Mouse (Mus musculus): ENCODE data around the gene Tchp. TPM values are rescaled to one million over a fixed set of nuclear protein-coding genes. Genes with fewer than 3 reads are reported as not detected.

Gene Tchp
- polyA plus RNA-seq, 1 experiment from 2014 or later: 5.8 TPM

DNA sequence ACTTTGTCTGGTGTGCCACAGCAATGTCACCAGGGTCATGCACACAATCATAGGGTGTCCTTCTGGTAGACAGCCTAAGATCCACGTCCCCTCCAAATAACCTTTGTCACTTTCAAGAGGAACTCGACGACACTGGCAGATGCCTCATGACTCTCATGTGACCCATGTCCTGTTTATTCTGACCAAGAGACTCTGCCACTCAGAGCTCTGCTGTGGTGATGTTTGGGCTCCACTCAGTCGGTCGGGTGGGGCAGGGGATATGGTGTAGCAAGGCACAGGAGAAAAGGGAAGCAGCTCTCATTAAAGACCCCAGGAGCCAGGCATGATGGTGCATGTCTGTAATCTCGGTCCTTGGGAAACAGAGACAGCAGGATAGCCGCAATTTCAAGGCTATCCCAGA, 8.5 kb upstream of the Tchp start:
- DNase-seq (ENCODE audit: low spot score) (no peak), ATAC-seq (ENCODE audit: low FRiP score, low TSS enrichment) (no peak)
- Histone ChIP-seq H3K4me1 (replicated peaks; ENCODE audit: control insufficient read depth, insufficient read depth) (no peaks in the 10 kb centered on the region), H3K27me3 (ENCODE audit: control insufficient read depth, insufficient read depth, low read length) (no peaks in the 10 kb centered on the region), H3K9me3 (ENCODE audit: control insufficient read depth, low read length) (no peaks in the 10 kb centered on the region), H3K4me2 (replicated peaks; ENCODE audit: low read depth) (no peak overlapping the region), H3K36me3 (ENCODE audit: control insufficient read depth, insufficient read depth, low read length) (no peaks in the 10 kb centered on the region), H3K9ac (ENCODE audit: low read length) (no peak overlapping the region), H3K27ac (replicated peaks) (no peak overlapping the region), H3K4me3 (ENCODE audit: low read depth, low read length) (no peak overlapping the region)
- TF ChIP-seq CTCF (IDR thresholded peaks at IDR 0.05; ENCODE audit: low read depth) (no peak), EP300 (optimal IDR thresholded peaks at IDR 0.05) (no peak)
- 51% methylated on average over 7 of the region's 7 CpGs for WGBS

DNA sequence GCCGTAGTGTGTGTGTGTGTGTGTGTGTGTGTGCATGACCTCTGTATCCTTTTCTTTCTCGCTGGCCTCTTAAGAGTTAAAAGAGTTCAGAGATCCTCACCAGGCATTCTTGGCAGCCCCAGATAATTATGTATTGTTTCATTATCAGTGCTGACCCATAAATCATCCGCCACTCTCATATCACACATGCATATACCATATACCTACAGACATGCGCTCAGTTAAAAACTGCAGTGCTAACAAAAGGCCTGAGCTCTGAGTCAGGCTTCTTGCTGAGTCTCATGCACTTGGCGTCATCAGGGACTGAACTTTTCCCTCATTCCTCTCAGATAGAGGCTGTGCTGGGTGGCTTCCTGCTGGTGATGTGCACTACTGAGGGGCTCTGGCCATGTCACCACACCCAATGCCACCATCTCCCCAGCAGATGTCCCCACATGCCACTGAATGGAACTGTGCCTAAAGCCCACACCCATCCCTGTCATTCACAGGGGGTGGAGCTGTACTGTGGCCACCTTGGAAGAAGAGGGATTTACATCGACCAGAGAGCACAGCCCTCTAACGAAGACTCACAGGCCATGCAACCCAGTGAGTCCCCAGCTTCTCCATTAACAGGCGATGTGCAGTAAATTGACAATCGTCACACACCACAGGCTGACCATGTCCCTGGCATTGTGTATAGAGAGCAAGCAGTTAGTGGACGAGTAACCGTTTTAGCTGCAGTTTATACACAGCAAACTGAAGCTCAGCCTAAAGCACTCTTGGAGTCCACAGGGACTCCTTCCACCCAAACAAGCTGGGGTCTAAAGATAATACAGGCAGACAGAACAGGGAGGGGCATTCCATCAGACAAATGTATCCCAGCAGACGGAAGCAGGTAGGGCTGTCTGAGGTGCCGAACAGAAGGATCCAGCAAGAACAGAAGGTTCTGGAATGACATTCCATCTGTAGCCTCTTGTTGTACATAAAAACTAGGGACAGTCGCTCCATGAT, 4.9 kb upstream of the Tchp start:
- ATAC-seq (ENCODE audit: low FRiP score, low TSS enrichment): peak; percentile 80
- no peak overlapping the region for H3K4me2 ChIP-seq (replicated peaks; ENCODE audit: low read depth)
- TF ChIP-seq EP300 (optimal IDR thresholded peaks at IDR 0.05) (no peak), CTCF (IDR thresholded peaks at IDR 0.05; ENCODE audit: low read depth) (peak; percentile 72)
- no peaks in the 10 kb centered on the region for H3K36me3 ChIP-seq (ENCODE audit: control insufficient read depth, insufficient read depth, low read length)
- no peak overlapping the region for H3K4me3 ChIP-seq (ENCODE audit: low read depth, low read length)
- no peaks in the 10 kb centered on the region for H3K9me3 ChIP-seq (ENCODE audit: control insufficient read depth, low read length)
- H3K27ac ChIP-seq (replicated peaks): no peak overlapping the region
- WGBS: 51% methylated on average over 14 of the region's 14 CpGs
- H3K4me1 ChIP-seq (replicated peaks; ENCODE audit: control insufficient read depth, insufficient read depth): no peaks in the 10 kb centered on the region
- H3K9ac ChIP-seq (ENCODE audit: low read length): no peak overlapping the region
- no peaks in the 10 kb centered on the region for H3K27me3 ChIP-seq (ENCODE audit: control insufficient read depth, insufficient read depth, low read length)
- peak; percentile 57 for DNase-seq (ENCODE audit: low spot score)

- ATAC-seq (ENCODE audit: low FRiP score, low TSS enrichment) (no peak), DNase-seq (ENCODE audit: low spot score) (no peak)
- 51% methylated on average over 15 of the region's 15 CpGs for WGBS
- H3K4me2 ChIP-seq (replicated peaks; ENCODE audit: low read depth): peak overlapping the region; percentile 84
- H3K36me3 ChIP-seq (ENCODE audit: control insufficient read depth, insufficient read depth, low read length): peaks cover 5% of the 10 kb centered on the region; the same call in 1 of the 2 replicates
- H3K4me3 ChIP-seq (ENCODE audit: low read depth, low read length): peak overlapping the region; percentile 84
- H3K27me3 ChIP-seq (ENCODE audit: control insufficient read depth, insufficient read depth, low read length): no peaks in the 10 kb centered on the region
- no peak overlapping the region for H3K27ac ChIP-seq (replicated peaks)
- TF ChIP-seq CTCF (IDR thresholded peaks at IDR 0.05; ENCODE audit: low read depth) (no peak), EP300 (optimal IDR thresholded peaks at IDR 0.05) (no peak)
- peak overlapping the region; percentile 71 for H3K9ac ChIP-seq (ENCODE audit: low read length)
- no peaks in the 10 kb centered on the region for H3K9me3 ChIP-seq (ENCODE audit: control insufficient read depth, low read length)
- no peaks in the 10 kb centered on the region for H3K4me1 ChIP-seq (replicated peaks; ENCODE audit: control insufficient read depth, insufficient read depth)
Measured at GRCm38 (mm10) chr5:114708491-114708890, 931 bp downstream of the Tchp start.

- WGBS: 87% methylated on average over 21 of the region's 21 CpGs
- Histone ChIP-seq H3K9me3 (ENCODE audit: control insufficient read depth, low read length) (no peaks in the 10 kb centered on the region), H3K4me3 (ENCODE audit: low read depth, low read length) (no peak overlapping the region), H3K9ac (ENCODE audit: low read length) (no peak overlapping the region), H3K27me3 (ENCODE audit: control insufficient read depth, insufficient read depth, low read length) (no peaks in the 10 kb centered on the region), H3K4me1 (replicated peaks; ENCODE audit: control insufficient read depth, insufficient read depth) (no peaks in the 10 kb centered on the region), H3K36me3 (ENCODE audit: control insufficient read depth, insufficient read depth, low read length) (peaks cover 5% of the 10 kb centered on the region), H3K4me2 (replicated peaks; ENCODE audit: low read depth) (no peak overlapping the region), H3K27ac (replicated peaks) (no peak overlapping the region)
- no peak for DNase-seq (ENCODE audit: low spot score)
- no peak for ATAC-seq (ENCODE audit: low FRiP score, low TSS enrichment)
- TF ChIP-seq EP300 (optimal IDR thresholded peaks at IDR 0.05) (no peak), CTCF (IDR thresholded peaks at IDR 0.05; ENCODE audit: low read depth) (no peak)
Measured at GRCm38 (mm10) chr5:114709357-114709756, 1.8 kb downstream of the Tchp start.

GRCm38 (mm10) chr5:114714551-114714950, 7.0 kb downstream of the Tchp start:
- H3K4me1 ChIP-seq (replicated peaks; ENCODE audit: control insufficient read depth, insufficient read depth): no peaks in the 10 kb centered on the region
- DNase-seq (ENCODE audit: low spot score) (no peak), ATAC-seq (ENCODE audit: low FRiP score, low TSS enrichment) (no peak)
- H3K27me3 ChIP-seq (ENCODE audit: control insufficient read depth, insufficient read depth, low read length): no peaks in the 10 kb centered on the region
- no peak overlapping the region for H3K27ac ChIP-seq (replicated peaks)
- H3K9ac ChIP-seq (ENCODE audit: low read length): no peak overlapping the region
- H3K4me2 ChIP-seq (replicated peaks; ENCODE audit: low read depth): no peak overlapping the region
- H3K9me3 ChIP-seq (ENCODE audit: control insufficient read depth, low read length): no peaks in the 10 kb centered on the region
- no peak overlapping the region for H3K4me3 ChIP-seq (ENCODE audit: low read depth, low read length)
- no peak for TF ChIP-seq EP300 (optimal IDR thresholded peaks at IDR 0.05)
- no peak for TF ChIP-seq CTCF (IDR thresholded peaks at IDR 0.05; ENCODE audit: low read depth)
- 92% methylated on average over 18 of the region's 18 CpGs for WGBS
- peaks cover 11% of the 10 kb centered on the region for H3K36me3 ChIP-seq (ENCODE audit: control insufficient read depth, insufficient read depth, low read length)

GRCm38 (mm10) chr5:114717292-114717691, 9.7 kb downstream of the Tchp start:
- H3K36me3 ChIP-seq (ENCODE audit: control insufficient read depth, insufficient read depth, low read length): peaks cover 17% of the 10 kb centered on the region

More at GRCm38 (mm10) chr5:114717292-114717691, 9.7 kb downstream of the Tchp start:
- Histone ChIP-seq H3K27me3 (ENCODE audit: control insufficient read depth, insufficient read depth, low read length) (no peaks in the 10 kb centered on the region), H3K4me3 (ENCODE audit: low read depth, low read length) (no peak overlapping the region), H3K9ac (ENCODE audit: low read length) (no peak overlapping the region), H3K9me3 (ENCODE audit: control insufficient read depth, low read length) (no peaks in the 10 kb centered on the region), H3K27ac (replicated peaks) (no peak overlapping the region), H3K4me2 (replicated peaks; ENCODE audit: low read depth) (no peak overlapping the region), H3K4me1 (replicated peaks; ENCODE audit: control insufficient read depth, insufficient read depth) (no peaks in the 10 kb centered on the region)
- WGBS: 84% methylated on average over 12 of the region's 12 CpGs
- TF ChIP-seq CTCF (IDR thresholded peaks at IDR 0.05; ENCODE audit: low read depth): no peak
- TF ChIP-seq EP300 (optimal IDR thresholded peaks at IDR 0.05): no peak
- ATAC-seq (ENCODE audit: low FRiP score, low TSS enrichment) (no peak), DNase-seq (ENCODE audit: low spot score) (no peak)

Measured in stomach, postnatal 0 days (tissue).